Mouse (Mus musculus): ENCODE measurements around the gene Slpi. TPM values are rescaled to one million over a fixed set of nuclear protein-coding genes. Genes with fewer than 3 reads are reported as not detected.
A peak's percentile ranks its signal among the peaks of the same experiment; 100 is the strongest.

Slpi gene
- polyA plus RNA-seq, 1 experiment from 2014 or later, result 82.5 TPM

DNA sequence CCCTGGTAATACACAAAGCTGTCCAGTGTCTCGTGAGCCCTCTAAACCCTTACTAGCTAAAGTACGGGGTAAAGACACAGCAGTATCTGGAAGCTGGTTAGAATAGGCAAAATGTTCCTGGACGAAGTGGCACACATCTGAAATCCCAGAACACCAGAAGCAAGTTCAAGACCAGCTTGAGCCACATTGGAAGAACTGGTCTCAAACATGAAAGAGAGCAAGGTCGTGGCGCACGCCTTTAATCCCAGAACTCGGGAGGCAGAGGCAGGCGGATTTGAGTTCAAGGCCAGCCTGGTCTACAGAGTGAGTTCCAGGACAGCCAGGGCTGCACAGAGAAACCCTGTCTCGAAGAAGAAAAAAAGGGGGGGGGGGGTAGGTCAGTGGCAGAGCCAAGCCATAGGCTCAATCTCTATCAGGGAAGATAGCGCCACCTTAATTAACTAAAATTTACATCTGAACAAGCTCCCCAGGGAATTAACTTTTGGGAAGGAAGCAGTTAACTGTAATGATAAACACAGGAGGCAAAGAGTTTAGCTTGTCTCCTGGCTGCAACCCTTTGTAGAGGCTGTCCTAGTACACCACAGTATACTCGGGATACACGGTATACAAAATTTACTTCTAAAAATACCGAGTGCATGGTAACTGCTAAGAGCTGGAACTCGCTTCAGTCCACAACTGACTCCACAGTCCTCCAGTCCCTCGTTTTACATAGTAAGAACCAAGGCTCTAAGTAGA is 41.2 kb upstream of the Slpi start:
- Histone ChIP-seq H3K36me3 (ENCODE audit: control insufficient read depth, insufficient read depth) (peaks cover 51% of the 10 kb centered on the region), H3K9ac (ENCODE audit: low read depth, low read length) (no peak overlapping the region), H3K27ac (ENCODE audit: low read depth, low read length) (no peak overlapping the region), H3K4me2 (replicated peaks; ENCODE audit: low read depth) (peak overlapping the region; percentile 60), H3K4me3 (ENCODE audit: low read depth, low read length) (no peak overlapping the region), H3K9me3 (ENCODE audit: control insufficient read depth) (no peaks in the 10 kb centered on the region), H3K4me1 (replicated peaks; ENCODE audit: control insufficient read depth, insufficient read depth, low read length) (peaks cover 41% of the 10 kb centered on the region), H3K27me3 (replicated peaks; ENCODE audit: control insufficient read depth, insufficient read depth, low read length) (no peaks in the 10 kb centered on the region)
- TF ChIP-seq CTCF (IDR thresholded peaks at IDR 0.05; ENCODE audit: low read depth), result no peak
- ATAC-seq, result no peak
- 54% methylated on average over 15 of the region's 15 CpGs for WGBS

DNA sequence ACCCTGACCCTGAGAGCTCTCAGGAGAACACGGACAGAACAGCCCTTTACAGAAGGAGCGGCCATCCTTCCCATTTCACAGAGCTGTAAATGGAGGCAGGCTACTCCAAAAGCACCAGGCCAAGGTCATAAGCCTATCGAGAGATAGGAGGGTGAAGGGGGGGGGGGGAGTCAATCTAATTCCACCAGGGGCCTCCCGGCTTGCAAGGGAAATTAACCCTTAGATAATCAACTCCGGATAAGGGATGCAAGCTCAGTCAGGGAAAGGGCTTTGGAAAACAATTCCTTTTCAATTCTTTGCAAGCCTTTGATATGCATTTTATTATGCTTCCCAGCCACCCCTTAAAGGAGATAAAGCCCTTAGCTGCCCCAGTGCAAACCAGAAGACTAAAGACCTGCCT is 39.6 kb upstream of the Slpi start:
- no peak for ATAC-seq
- peaks cover 59% of the 10 kb centered on the region for H3K36me3 ChIP-seq (ENCODE audit: control insufficient read depth, insufficient read depth)
- H3K27me3 ChIP-seq (replicated peaks; ENCODE audit: control insufficient read depth, insufficient read depth, low read length), result no peaks in the 10 kb centered on the region
- H3K4me3 ChIP-seq (ENCODE audit: low read depth, low read length), result no peak overlapping the region
- H3K4me1 ChIP-seq (replicated peaks; ENCODE audit: control insufficient read depth, insufficient read depth, low read length), result peaks cover 27% of the 10 kb centered on the region
- H3K9me3 ChIP-seq (ENCODE audit: control insufficient read depth), result no peaks in the 10 kb centered on the region
- 26% methylated on average over 5 of the region's 5 CpGs for WGBS
- H3K9ac ChIP-seq (ENCODE audit: low read depth, low read length), result no peak overlapping the region
- H3K4me2 ChIP-seq (replicated peaks; ENCODE audit: low read depth), result no peak overlapping the region
- no peak for TF ChIP-seq CTCF (IDR thresholded peaks at IDR 0.05; ENCODE audit: low read depth)
- H3K27ac ChIP-seq (ENCODE audit: low read depth, low read length), result no peak overlapping the region

GRCm38 (mm10) chr2:164426952-164427351 is 38.1 kb upstream of the Slpi start:
- Histone ChIP-seq H3K27me3 (replicated peaks; ENCODE audit: control insufficient read depth, insufficient read depth, low read length) (no peaks in the 10 kb centered on the region), H3K4me2 (replicated peaks; ENCODE audit: low read depth) (no peak overlapping the region), H3K27ac (ENCODE audit: low read depth, low read length) (no peak overlapping the region), H3K9me3 (ENCODE audit: control insufficient read depth) (no peaks in the 10 kb centered on the region), H3K36me3 (ENCODE audit: control insufficient read depth, insufficient read depth) (peaks cover 62% of the 10 kb centered on the region), H3K4me1 (replicated peaks; ENCODE audit: control insufficient read depth, insufficient read depth, low read length) (peaks cover 16% of the 10 kb centered on the region), H3K4me3 (ENCODE audit: low read depth, low read length) (no peak overlapping the region), H3K9ac (ENCODE audit: low read depth, low read length) (no peak overlapping the region)
- no peak for TF ChIP-seq CTCF (IDR thresholded peaks at IDR 0.05; ENCODE audit: low read depth)
- no peak for ATAC-seq
- WGBS, result 73% methylated on average over 5 of the region's 5 CpGs

DNA sequence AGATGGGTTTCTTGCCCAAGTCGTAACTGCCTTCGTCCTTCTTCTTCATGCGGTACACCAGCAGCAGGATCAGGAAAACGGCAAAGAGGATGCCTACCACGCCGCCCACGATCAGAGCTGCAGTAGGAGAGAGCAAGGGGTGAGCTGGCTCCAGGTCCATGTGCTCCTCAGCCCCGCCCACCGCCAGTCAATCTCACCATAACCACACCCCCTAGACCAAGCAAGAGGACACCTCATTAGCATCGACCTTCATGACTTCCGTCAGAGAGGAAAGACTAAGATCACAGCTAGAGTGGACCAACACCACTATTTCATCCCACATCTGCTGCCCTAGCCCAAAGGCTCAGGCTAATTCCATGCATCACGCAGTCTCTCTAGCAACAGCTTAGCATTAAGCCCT is 37.2 kb upstream of the Slpi start:
- no peak overlapping the region for H3K4me2 ChIP-seq (replicated peaks; ENCODE audit: low read depth)
- H3K4me1 ChIP-seq (replicated peaks; ENCODE audit: control insufficient read depth, insufficient read depth, low read length), result peaks cover 8% of the 10 kb centered on the region; the same call in 1 of the 2 replicates
- TF ChIP-seq CTCF (IDR thresholded peaks at IDR 0.05; ENCODE audit: low read depth), result no peak
- no peaks in the 10 kb centered on the region for H3K27me3 ChIP-seq (replicated peaks; ENCODE audit: control insufficient read depth, insufficient read depth, low read length)
- H3K27ac ChIP-seq (ENCODE audit: low read depth, low read length), result no peak overlapping the region
- no peak for ATAC-seq
- no peak overlapping the region for H3K4me3 ChIP-seq (ENCODE audit: low read depth, low read length)
- peaks cover 62% of the 10 kb centered on the region for H3K36me3 ChIP-seq (ENCODE audit: control insufficient read depth, insufficient read depth)
- no peaks in the 10 kb centered on the region for H3K9me3 ChIP-seq (ENCODE audit: control insufficient read depth)
- 30% methylated on average over 12 of the region's 12 CpGs for WGBS
- H3K9ac ChIP-seq (ENCODE audit: low read depth, low read length), result no peak overlapping the region

GRCm38 (mm10) chr2:164425401-164425800 is 36.5 kb upstream of the Slpi start:
- H3K36me3 ChIP-seq (ENCODE audit: control insufficient read depth, insufficient read depth), result peaks cover 61% of the 10 kb centered on the region

GRCm38 (mm10) chr2:164424406-164424805 is 35.5 kb upstream of the Slpi start:
- Histone ChIP-seq H3K4me1 (replicated peaks; ENCODE audit: control insufficient read depth, insufficient read depth, low read length) (no peaks in the 10 kb centered on the region), H3K36me3 (ENCODE audit: control insufficient read depth, insufficient read depth) (peaks cover 51% of the 10 kb centered on the region), H3K27ac (ENCODE audit: low read depth, low read length) (no peak overlapping the region), H3K27me3 (replicated peaks; ENCODE audit: control insufficient read depth, insufficient read depth, low read length) (no peaks in the 10 kb centered on the region), H3K9me3 (ENCODE audit: control insufficient read depth) (no peaks in the 10 kb centered on the region), H3K4me3 (ENCODE audit: low read depth, low read length) (no peak overlapping the region), H3K4me2 (replicated peaks; ENCODE audit: low read depth) (no peak overlapping the region), H3K9ac (ENCODE audit: low read depth, low read length) (no peak overlapping the region)
- no peak for ATAC-seq
- WGBS, result 90% methylated on average over 8 of the region's 8 CpGs
- TF ChIP-seq CTCF (IDR thresholded peaks at IDR 0.05; ENCODE audit: low read depth), result no peak

More at GRCm38 (mm10) chr2:164425401-164425800, 36.5 kb upstream of the Slpi start:
- Histone ChIP-seq H3K4me2 (replicated peaks; ENCODE audit: low read depth) (no peak overlapping the region), H3K4me3 (ENCODE audit: low read depth, low read length) (no peak overlapping the region), H3K27me3 (replicated peaks; ENCODE audit: control insufficient read depth, insufficient read depth, low read length) (no peaks in the 10 kb centered on the region), H3K4me1 (replicated peaks; ENCODE audit: control insufficient read depth, insufficient read depth, low read length) (0 out of 2 replicates have a peak, but pooled peaks cover 1% of the 10 kb centered on the region), H3K9me3 (ENCODE audit: control insufficient read depth) (no peaks in the 10 kb centered on the region), H3K27ac (ENCODE audit: low read depth, low read length) (no peak overlapping the region), H3K9ac (ENCODE audit: low read depth, low read length) (no peak overlapping the region)
- WGBS, result 74% methylated on average over 5 of the region's 5 CpGs
- ATAC-seq, result no peak
- TF ChIP-seq CTCF (IDR thresholded peaks at IDR 0.05; ENCODE audit: low read depth), result no peak
